Mouse (Mus musculus): ENCODE measurements at regions not wholly inside any gene's neighbourhood (a gene's known extent, or its start where the extent isn't known, plus 50 kb on each side); places are given as distances from the start of the nearest gene placed in this dataset.

GRCm38 (mm10) chr15:87922091-87922490, 378.0 kb downstream of the Fam19a5 start:
- no peaks in the 10 kb centered on the region for H3K9me3 ChIP-seq (ENCODE audit: control insufficient read depth, low read length)
- no peak overlapping the region for H3K27ac ChIP-seq (replicated peaks; ENCODE audit: low read depth, low read length)
- no peak overlapping the region for H3K4me2 ChIP-seq (ENCODE audit: low read length)
- no peaks in the 10 kb centered on the region for H3K27me3 ChIP-seq (ENCODE audit: control insufficient read depth, insufficient read depth, low read length)
- no peak for ATAC-seq (ENCODE audit: low FRiP score, low TSS enrichment)
- peak; percentile 27 for DNase-seq
- H3K4me1 ChIP-seq (ENCODE audit: control insufficient read depth, insufficient read depth, low read length), result no peaks in the 10 kb centered on the region
- H3K9ac ChIP-seq (replicated peaks; ENCODE audit: low read length), result no peak overlapping the region
- no peaks in the 10 kb centered on the region for H3K36me3 ChIP-seq (ENCODE audit: control insufficient read depth, insufficient read depth, low read length)
- 51% methylated on average over 9 of the region's 9 CpGs for WGBS
- no peak overlapping the region for H3K4me3 ChIP-seq (replicated peaks; ENCODE audit: low read depth, low read length)

GRCm38 (mm10) chr15:87922781-87923446, 378.8 kb downstream of the Fam19a5 start:
- 81% methylated on average over 4 of the region's 4 CpGs for WGBS

GRCm38 (mm10) chr15:87923906-87924305, 379.8 kb downstream of the Fam19a5 start:
- no peak overlapping the region for H3K27ac ChIP-seq (replicated peaks; ENCODE audit: low read depth, low read length)
- no peaks in the 10 kb centered on the region for H3K27me3 ChIP-seq (ENCODE audit: control insufficient read depth, insufficient read depth, low read length)
- no peak for ATAC-seq (ENCODE audit: low FRiP score, low TSS enrichment)
- H3K9me3 ChIP-seq (ENCODE audit: control insufficient read depth, low read length), result no peaks in the 10 kb centered on the region
- no peak for DNase-seq
- H3K4me1 ChIP-seq (ENCODE audit: control insufficient read depth, insufficient read depth, low read length), result no peaks in the 10 kb centered on the region
- H3K4me3 ChIP-seq (replicated peaks; ENCODE audit: low read depth, low read length), result no peak overlapping the region
- no peak overlapping the region for H3K9ac ChIP-seq (replicated peaks; ENCODE audit: low read length)
- WGBS, result 43% methylated on average over 9 of the region's 9 CpGs
- no peak overlapping the region for H3K4me2 ChIP-seq (ENCODE audit: low read length)
- H3K36me3 ChIP-seq (ENCODE audit: control insufficient read depth, insufficient read depth, low read length), result no peaks in the 10 kb centered on the region

More at GRCm38 (mm10) chr15:87922781-87923446, 378.8 kb downstream of the Fam19a5 start:
- H3K27me3 ChIP-seq (ENCODE audit: control insufficient read depth, insufficient read depth, low read length), result no peaks in the 10 kb centered on the region
- ATAC-seq (ENCODE audit: low FRiP score, low TSS enrichment) (no peak), DNase-seq (no peak)
- H3K9me3 ChIP-seq (ENCODE audit: control insufficient read depth, low read length), result no peaks in the 10 kb centered on the region
- H3K27ac ChIP-seq (replicated peaks; ENCODE audit: low read depth, low read length), result no peak overlapping the region
- H3K4me3 ChIP-seq (replicated peaks; ENCODE audit: low read depth, low read length), result no peak overlapping the region
- no peaks in the 10 kb centered on the region for H3K4me1 ChIP-seq (ENCODE audit: control insufficient read depth, insufficient read depth, low read length)
- no peak overlapping the region for H3K4me2 ChIP-seq (ENCODE audit: low read length)
- H3K36me3 ChIP-seq (ENCODE audit: control insufficient read depth, insufficient read depth, low read length), result no peaks in the 10 kb centered on the region
- no peak overlapping the region for H3K9ac ChIP-seq (replicated peaks; ENCODE audit: low read length)

- 69% methylated on average over 6 of the region's 6 CpGs for WGBS
- no peaks in the 10 kb centered on the region for H3K9me3 ChIP-seq (ENCODE audit: control insufficient read depth, low read length)
- ATAC-seq (ENCODE audit: low FRiP score, low TSS enrichment) (no peak), DNase-seq (no peak)
- 0 out of 2 replicates have a peak, but pooled peaks cover 5% of the 10 kb centered on the region for H3K4me1 ChIP-seq (ENCODE audit: control insufficient read depth, insufficient read depth, low read length)
- no peak overlapping the region for H3K9ac ChIP-seq (replicated peaks; ENCODE audit: low read length)
- H3K27ac ChIP-seq (replicated peaks; ENCODE audit: low read depth, low read length), result no peak overlapping the region
- H3K4me2 ChIP-seq (ENCODE audit: low read length), result no peak overlapping the region
- H3K27me3 ChIP-seq (ENCODE audit: control insufficient read depth, insufficient read depth, low read length), result no peaks in the 10 kb centered on the region
- H3K4me3 ChIP-seq (replicated peaks; ENCODE audit: low read depth, low read length), result no peak overlapping the region
- H3K36me3 ChIP-seq (ENCODE audit: control insufficient read depth, insufficient read depth, low read length), result no peaks in the 10 kb centered on the region
Measured at GRCm38 (mm10) chr15:87936041-87936440, 391.9 kb downstream of the Fam19a5 start.

- H3K4me2 ChIP-seq (ENCODE audit: low read length), result no peak overlapping the region
- no peaks in the 10 kb centered on the region for H3K4me1 ChIP-seq (ENCODE audit: control insufficient read depth, insufficient read depth, low read length)
- WGBS, result 53% methylated on average over 3 of the region's 3 CpGs
- no peak overlapping the region for H3K27ac ChIP-seq (replicated peaks; ENCODE audit: low read depth, low read length)
- no peaks in the 10 kb centered on the region for H3K9me3 ChIP-seq (ENCODE audit: control insufficient read depth, low read length)
- ATAC-seq (ENCODE audit: low FRiP score, low TSS enrichment) (no peak), DNase-seq (peak; percentile 66)
- no peak overlapping the region for H3K4me3 ChIP-seq (replicated peaks; ENCODE audit: low read depth, low read length)
- no peaks in the 10 kb centered on the region for H3K27me3 ChIP-seq (ENCODE audit: control insufficient read depth, insufficient read depth, low read length)
- no peaks in the 10 kb centered on the region for H3K36me3 ChIP-seq (ENCODE audit: control insufficient read depth, insufficient read depth, low read length)
- H3K9ac ChIP-seq (replicated peaks; ENCODE audit: low read length), result no peak overlapping the region
Measured at GRCm38 (mm10) chr15:87940837-87941236, 396.7 kb downstream of the Fam19a5 start.

- no peaks in the 10 kb centered on the region for H3K27me3 ChIP-seq (ENCODE audit: control insufficient read depth, insufficient read depth, low read length)
- H3K4me2 ChIP-seq (ENCODE audit: low read length), result no peak overlapping the region
- H3K9me3 ChIP-seq (ENCODE audit: control insufficient read depth, low read length), result no peaks in the 10 kb centered on the region
- ATAC-seq (ENCODE audit: low FRiP score, low TSS enrichment) (no peak), DNase-seq (no peak)
- H3K4me3 ChIP-seq (replicated peaks; ENCODE audit: low read depth, low read length), result no peak overlapping the region
- H3K9ac ChIP-seq (replicated peaks; ENCODE audit: low read length), result no peak overlapping the region
- no peak overlapping the region for H3K27ac ChIP-seq (replicated peaks; ENCODE audit: low read depth, low read length)
- 78% methylated on average over 3 of the region's 3 CpGs for WGBS
- no peaks in the 10 kb centered on the region for H3K36me3 ChIP-seq (ENCODE audit: control insufficient read depth, insufficient read depth, low read length)
- H3K4me1 ChIP-seq (ENCODE audit: control insufficient read depth, insufficient read depth, low read length), result no peaks in the 10 kb centered on the region
Measured at GRCm38 (mm10) chr15:87952531-87952930, 408.4 kb downstream of the Fam19a5 start.

- DNase-seq (no peak), ATAC-seq (ENCODE audit: low FRiP score, low TSS enrichment) (no peak)
- Histone ChIP-seq H3K4me3 (replicated peaks; ENCODE audit: low read depth, low read length) (no peak overlapping the region), H3K9ac (replicated peaks; ENCODE audit: low read length) (no peak overlapping the region), H3K9me3 (ENCODE audit: control insufficient read depth, low read length) (no peaks in the 10 kb centered on the region), H3K27me3 (ENCODE audit: control insufficient read depth, insufficient read depth, low read length) (no peaks in the 10 kb centered on the region), H3K4me2 (ENCODE audit: low read length) (no peak overlapping the region), H3K36me3 (ENCODE audit: control insufficient read depth, insufficient read depth, low read length) (no peaks in the 10 kb centered on the region), H3K4me1 (ENCODE audit: control insufficient read depth, insufficient read depth, low read length) (no peaks in the 10 kb centered on the region), H3K27ac (replicated peaks; ENCODE audit: low read depth, low read length) (no peak overlapping the region)
- 74% methylated on average over 5 of the region's 5 CpGs for WGBS
Measured at GRCm38 (mm10) chr15:87955685-87956256, 411.7 kb downstream of the Fam19a5 start.

GRCm38 (mm10) chr15:87958866-87959265, 414.8 kb downstream of the Fam19a5 start:
- no peaks in the 10 kb centered on the region for H3K36me3 ChIP-seq (ENCODE audit: control insufficient read depth, insufficient read depth, low read length)
- 75% methylated on average over 1 of the region's 1 CpGs for WGBS
- H3K4me2 ChIP-seq (ENCODE audit: low read length), result no peak overlapping the region
- no peak overlapping the region for H3K4me3 ChIP-seq (replicated peaks; ENCODE audit: low read depth, low read length)
- no peaks in the 10 kb centered on the region for H3K27me3 ChIP-seq (ENCODE audit: control insufficient read depth, insufficient read depth, low read length)
- H3K27ac ChIP-seq (replicated peaks; ENCODE audit: low read depth, low read length), result no peak overlapping the region
- ATAC-seq (ENCODE audit: low FRiP score, low TSS enrichment), result no peak
- no peak for DNase-seq
- no peaks in the 10 kb centered on the region for H3K9me3 ChIP-seq (ENCODE audit: control insufficient read depth, low read length)
- no peaks in the 10 kb centered on the region for H3K4me1 ChIP-seq (ENCODE audit: control insufficient read depth, insufficient read depth, low read length)
- H3K9ac ChIP-seq (replicated peaks; ENCODE audit: low read length), result no peak overlapping the region

GRCm38 (mm10) chr15:87972641-87973040, 428.5 kb downstream of the Fam19a5 start:
- H3K36me3 ChIP-seq (ENCODE audit: control insufficient read depth, insufficient read depth, low read length), result no peaks in the 10 kb centered on the region
- DNase-seq, result no peak
- WGBS, result 86% methylated on average over 6 of the region's 6 CpGs
- no peak overlapping the region for H3K4me3 ChIP-seq (replicated peaks; ENCODE audit: low read depth, low read length)
- H3K4me2 ChIP-seq (ENCODE audit: low read length), result no peak overlapping the region
- no peaks in the 10 kb centered on the region for H3K4me1 ChIP-seq (ENCODE audit: control insufficient read depth, insufficient read depth, low read length)
- no peak overlapping the region for H3K27ac ChIP-seq (replicated peaks; ENCODE audit: low read depth, low read length)
- H3K9ac ChIP-seq (replicated peaks; ENCODE audit: low read length), result no peak overlapping the region
- H3K9me3 ChIP-seq (ENCODE audit: control insufficient read depth, low read length), result no peaks in the 10 kb centered on the region
- no peak for ATAC-seq (ENCODE audit: low FRiP score, low TSS enrichment)
- H3K27me3 ChIP-seq (ENCODE audit: control insufficient read depth, insufficient read depth, low read length), result no peaks in the 10 kb centered on the region
